In genomic region chrX:77638076-77638475, GRCm38 (mm10) we compare ENCODE assay signal across 9 mouse cellular contexts.
DNase-seq lines count a peak whose midpoint lies in the region; ATAC-seq and TF ChIP-seq lines count a peak whose summit lies in the region.
"Had no signal": no experiment of that assay in that cellular context is flagged by ENCODE, and none has a peak within 500 bp of the region (broad histone marks: within the 10 kb centered on the region; RNA-seq: fewer than 3 reads in every experiment).

No protein-coding gene starts in this region.

- no peak overlapping the region for H3K4me3 ChIP-seq in hindbrain, embryonic 11.5 days (ENCODE audit: low read depth, low read length)
- no peak overlapping the region for H3K4me3 ChIP-seq in hindbrain, embryonic 10.5 days
- no peak overlapping the region for H3K4me3 ChIP-seq in forebrain, embryonic 16.5 days (replicated peaks; ENCODE audit: low read length)
- no peak overlapping the region for H3K4me3 ChIP-seq in midbrain, postnatal 0 days (ENCODE audit: low read depth, low read length)
- H3K4me3 ChIP-seq: embryonic facial prominence, embryonic 12.5 days had no signal

- no peak overlapping the region for H3K4me2 ChIP-seq in hindbrain, embryonic 11.5 days (replicated peaks; ENCODE audit: low read depth, low read length)
- H3K4me2 ChIP-seq in forebrain, embryonic 16.5 days (ENCODE audit: low read length), result no peak overlapping the region
- H3K4me2 ChIP-seq in midbrain, postnatal 0 days (ENCODE audit: low read depth, low read length, poor library complexity, severe bottlenecking), result no peak overlapping the region
- H3K4me2 ChIP-seq: embryonic facial prominence, embryonic 12.5 days had no signal

- WGBS in hindbrain, embryonic 11.5 days, result 31% methylated on average over 3 of the region's 3 CpGs
- WGBS in hindbrain, embryonic 10.5 days, result 29% methylated on average over 3 of the region's 3 CpGs
- 15% methylated on average over 3 of the region's 3 CpGs for WGBS in forebrain, embryonic 16.5 days
- 11% methylated on average over 3 of the region's 3 CpGs for WGBS in midbrain, postnatal 0 days

- no peaks in the 10 kb centered on the region for H3K36me3 ChIP-seq in hindbrain, embryonic 11.5 days (ENCODE audit: control insufficient read depth, insufficient read depth, low read length)
- H3K36me3 ChIP-seq in hindbrain, embryonic 10.5 days, result peaks cover 9% of the 10 kb centered on the region
- H3K36me3 ChIP-seq in forebrain, embryonic 16.5 days (ENCODE audit: control insufficient read depth, insufficient read depth), result no peaks in the 10 kb centered on the region
- no peaks in the 10 kb centered on the region for H3K36me3 ChIP-seq in midbrain, postnatal 0 days (ENCODE audit: insufficient read depth, low read length)
- H3K36me3 ChIP-seq: embryonic facial prominence, embryonic 12.5 days had no signal

- no peaks in the 10 kb centered on the region for H3K9me3 ChIP-seq in hindbrain, embryonic 11.5 days (ENCODE audit: control insufficient read depth, low read length)
- H3K9me3 ChIP-seq in hindbrain, embryonic 10.5 days, result no peaks in the 10 kb centered on the region
- H3K9me3 ChIP-seq in forebrain, embryonic 16.5 days (ENCODE audit: control insufficient read depth, low read length), result no peaks in the 10 kb centered on the region
- H3K9me3 ChIP-seq in midbrain, postnatal 0 days (ENCODE audit: low read length), result no peaks in the 10 kb centered on the region
- H3K9me3 ChIP-seq: embryonic facial prominence, embryonic 12.5 days had no signal

- H3K27me3 ChIP-seq in hindbrain, embryonic 11.5 days (ENCODE audit: control insufficient read depth, insufficient read depth, low read length), result no peaks in the 10 kb centered on the region
- no peaks in the 10 kb centered on the region for H3K27me3 ChIP-seq in hindbrain, embryonic 10.5 days (ENCODE audit: insufficient read depth, poor library complexity, severe bottlenecking)
- no peaks in the 10 kb centered on the region for H3K27me3 ChIP-seq in forebrain, embryonic 16.5 days (replicated peaks; ENCODE audit: control insufficient read depth, insufficient read depth, low read length)
- no peaks in the 10 kb centered on the region for H3K27me3 ChIP-seq in midbrain, postnatal 0 days (ENCODE audit: insufficient read depth, low read length)
- H3K27me3 ChIP-seq: embryonic facial prominence, embryonic 12.5 days had no signal

- H3K27ac ChIP-seq in hindbrain, embryonic 11.5 days (ENCODE audit: low read depth, low read length), result no peak overlapping the region
- H3K27ac ChIP-seq in hindbrain, embryonic 10.5 days, result no peak overlapping the region
- H3K27ac ChIP-seq in forebrain, embryonic 16.5 days (ENCODE audit: low read length), result no peak overlapping the region
- no peak overlapping the region for H3K27ac ChIP-seq in midbrain, postnatal 0 days (ENCODE audit: low read depth, low read length)
- H3K27ac ChIP-seq: embryonic facial prominence, embryonic 12.5 days had no signal

- H3K9ac ChIP-seq in hindbrain, embryonic 11.5 days (ENCODE audit: low read depth, low read length), result no peak overlapping the region
- H3K9ac ChIP-seq in forebrain, embryonic 16.5 days (replicated peaks; ENCODE audit: low read depth, low read length), result no peak overlapping the region
- H3K9ac ChIP-seq in midbrain, postnatal 0 days (replicated peaks; ENCODE audit: low read length, poor library complexity, severe bottlenecking), result no peak overlapping the region
- H3K9ac ChIP-seq: embryonic facial prominence, embryonic 12.5 days had no signal

- TF ChIP-seq CTCF in midbrain, postnatal 0 days (IDR thresholded peaks at IDR 0.05), result peak; percentile 82

- no peaks in the 10 kb centered on the region for H3K4me1 ChIP-seq in hindbrain, embryonic 11.5 days (replicated peaks; ENCODE audit: control insufficient read depth, insufficient read depth, low read length)
- no peaks in the 10 kb centered on the region for H3K4me1 ChIP-seq in hindbrain, embryonic 10.5 days (replicated peaks)
- H3K4me1 ChIP-seq in forebrain, embryonic 16.5 days (replicated peaks; ENCODE audit: control insufficient read depth, insufficient read depth, low read length), result no peaks in the 10 kb centered on the region
- no peaks in the 10 kb centered on the region for H3K4me1 ChIP-seq in midbrain, postnatal 0 days (ENCODE audit: insufficient read depth, low read length)
- H3K4me1 ChIP-seq: embryonic facial prominence, embryonic 12.5 days had no signal

- no peak for ATAC-seq in hindbrain, embryonic 11.5 days (ENCODE audit: low FRiP score)
- peak; percentile 73 for ATAC-seq in activated CD4-positive, CD25-positive, alpha-beta regulatory T cell, adult 4 months
- peak; percentile 75 for ATAC-seq in forebrain, embryonic 16.5 days
- no peak for ATAC-seq in midbrain, postnatal 0 days (ENCODE audit: low FRiP score)

- DNase-seq in hindbrain, embryonic 11.5 days (ENCODE audit: low spot score), result peak; percentile 37
- DNase-seq in hindbrain, embryonic 10.5 days (ENCODE audit: low spot score), result no peak
- DNase-seq in CD4-positive, CD25-positive, alpha-beta regulatory T cell, adult 2 months (ENCODE audit: low read depth, low spot score), result peak; percentile 72
- DNase-seq in layer of hippocampus, adult 18-20 months (ENCODE audit: low spot score in 2 of 2), result peak; percentile 9 to 70
- peak; percentile 76 for DNase-seq in midbrain, postnatal 0 days (ENCODE audit: low spot score)
- no peak for DNase-seq in gastrocnemius, postnatal 36 days

- intact Hi-C loops in gastrocnemius, postnatal 36 days (cut with DNase I), result loop anchor here (5.0 to 10.0 kb wide), 2 partner anchors 126 to 313 kb away; partner anchors contain the start of gene Tbl1x

Comparison
In these comparisons a context has a peak if more than half of its experiments do, and no peak if none do; other contexts are left out.
1. DNase-seq: peak in hindbrain, embryonic 11.5 days (single experiment), CD4-positive, CD25-positive, alpha-beta regulatory T cell, adult 2 months (single experiment), layer of hippocampus, adult 18-20 months (2 of 2) and midbrain, postnatal 0 days (single experiment); none in hindbrain, embryonic 10.5 days (single experiment) and gastrocnemius, postnatal 36 days (0 of 2).
2. ATAC-seq: peak in activated CD4-positive, CD25-positive, alpha-beta regulatory T cell, adult 4 months (single experiment) and forebrain, embryonic 16.5 days (single experiment); none in hindbrain, embryonic 11.5 days (single experiment) and midbrain, postnatal 0 days (single experiment).